Mouse (Mus musculus): ENCODE measurements around the gene Fance. TPM values are rescaled to one million over a fixed set of nuclear protein-coding genes. Genes with fewer than 3 reads are reported as not detected.

The Fance gene
- polyA plus RNA-seq, 1 experiment from 2014 or later: 21.9 TPM

- no peaks in the 10 kb centered on the region; the same call in 1 of the 2 replicates for H3K4me1 ChIP-seq (replicated peaks)
- H3K9ac ChIP-seq: no peak overlapping the region
- no peaks in the 10 kb centered on the region for H3K36me3 ChIP-seq
- no peak overlapping the region for H3K27ac ChIP-seq
- no peak overlapping the region for H3K4me3 ChIP-seq
- no peaks in the 10 kb centered on the region for H3K9me3 ChIP-seq
- peaks cover 43% of the 10 kb centered on the region for H3K27me3 ChIP-seq
- 0 out of 2 replicates have a peak overlapping the region, but pooled peaks have one; percentile 13 for H3K4me2 ChIP-seq
- WGBS: 29% methylated on average over 16 of the region's 16 CpGs
- no peak for ATAC-seq (ENCODE audit: low FRiP score)
Observed at GRCm38 (mm10) chr17:28374494-28374893, 61.2 kb downstream of the Fance start.

- no peaks in the 10 kb centered on the region for H3K9me3 ChIP-seq
- H3K9ac ChIP-seq: no peak overlapping the region
- no peak for ATAC-seq (ENCODE audit: low FRiP score)
- WGBS: 20% methylated on average over 17 of the region's 17 CpGs
- H3K27ac ChIP-seq: no peak overlapping the region
- H3K4me1 ChIP-seq (replicated peaks): no peaks in the 10 kb centered on the region; the same call in 1 of the 2 replicates
- peaks cover 43% of the 10 kb centered on the region for H3K27me3 ChIP-seq
- no peaks in the 10 kb centered on the region for H3K36me3 ChIP-seq
- no peak overlapping the region for H3K4me3 ChIP-seq
- H3K4me2 ChIP-seq: no peak overlapping the region
Observed at GRCm38 (mm10) chr17:28375592-28376061, 62.3 kb downstream of the Fance start.

Other genes with a start within 250 kb of the Fance start
- gene Tcp11, start 232.9 kb upstream of the Fance start, polyA plus RNA-seq (2015; fragmentation: Nextera tagmentation; extraction: Ambion mirVana): 1.4 and 1.7 TPM in 2 replicates
- 5.1 and 5.7 TPM in 2 replicates for gene Scube3, start 171.4 kb upstream of the Fance start, polyA plus RNA-seq (2015; fragmentation: Nextera tagmentation; extraction: Ambion mirVana)
- gene Zfp523, start 136.4 kb upstream of the Fance start, polyA plus RNA-seq (2015; fragmentation: Nextera tagmentation; extraction: Ambion mirVana): 40.2 and 41.6 TPM in 2 replicates
- 5.8 and 6.6 TPM in 2 replicates for gene Def6, start 105.7 kb upstream of the Fance start, polyA plus RNA-seq (2015; fragmentation: Nextera tagmentation; extraction: Ambion mirVana)
- gene Ppard, start 80.8 kb upstream of the Fance start, polyA plus RNA-seq (2015; fragmentation: Nextera tagmentation; extraction: Ambion mirVana): 1.5 and 2.1 TPM in 2 replicates
- 336 and 366 TPM in 2 replicates for gene Rpl10a, start 15.0 kb downstream of the Fance start, polyA plus RNA-seq (2015; fragmentation: Nextera tagmentation; extraction: Ambion mirVana)
- 1.8 and 2.0 TPM in 2 replicates for gene Tead3, start 37.3 kb downstream of the Fance start, polyA plus RNA-seq (2015; fragmentation: Nextera tagmentation; extraction: Ambion mirVana)
- gene Tulp1, start 51.7 kb downstream of the Fance start, polyA plus RNA-seq (2015; fragmentation: Nextera tagmentation; extraction: Ambion mirVana): 2.1 and 2.2 TPM in 2 replicates
- 24.8 and 27.2 TPM in 2 replicates for gene Fkbp5, start 204.0 kb downstream of the Fance start, polyA plus RNA-seq (2015; fragmentation: Nextera tagmentation; extraction: Ambion mirVana)
- not detected in 2 replicates for gene Armc12, start 217.3 kb downstream of the Fance start, polyA plus RNA-seq (2015; fragmentation: Nextera tagmentation; extraction: Ambion mirVana)
- gene Clpsl2, start 235.9 kb downstream of the Fance start, polyA plus RNA-seq (2015; fragmentation: Nextera tagmentation; extraction: Ambion mirVana): not detected in 2 replicates
- 0.58 TPM in 1 of 2 replicates, not detected in the other for gene Clps, start 247.2 kb downstream of the Fance start, polyA plus RNA-seq (2015; fragmentation: Nextera tagmentation; extraction: Ambion mirVana)